Mouse (Mus musculus) CH12.LX (cell line): ENCODE data around the gene Ccm2l. TPM values are rescaled to one million over a fixed set of nuclear protein-coding genes. Genes with fewer than 3 reads are reported as not detected.

Experiments used
- DNase-seq: peaks from one replicate; pipeline ENCODE4 v3.0.0-alpha.2; 2013; ENCODE audit errors: extremely low read depth
- H3K27ac ChIP-seq: 2 replicates; pipeline ENCODE4 v1.5.1; 2012; ENCODE audit warnings: low read depth, mild to moderate bottlenecking, control low read depth, moderate library complexity; ENCODE audit not compliant: insufficient read depth
- H3K27me3 ChIP-seq: replicated peaks from 2 replicates; pipeline ENCODE3; 2012; ENCODE audit warnings: inconsistent platforms
- H3K36me3 ChIP-seq, 2 experiments: replicated peaks in 1 of 2; 2 replicates each; pipeline versions ENCODE3 to v1.6.1; 2012; ENCODE audit warnings: inconsistent platforms in 1 of 2, low read length in 1 of 2, mild to moderate bottlenecking in 1 of 2, mixed read lengths in 1 of 2, moderate library complexity in 1 of 2; ENCODE audit not compliant: control insufficient read depth in 1 of 2, insufficient read depth in 1 of 2
- H3K4me1 ChIP-seq, 2 experiments: 2 replicates each; pipeline ENCODE4 v1.6.1; 2012; ENCODE audit warnings: inconsistent platforms in 1 of 2, moderate library complexity in 1 of 2; ENCODE audit not compliant: insufficient read depth in 2 of 2, control insufficient read depth in 1 of 2
- H3K4me2 ChIP-seq: 2 replicates; pipeline ENCODE4 v1.6.1; 2012; ENCODE audit warnings: low read depth, mild to moderate bottlenecking, control low read depth; ENCODE audit not compliant: poor library complexity, insufficient read depth, severe bottlenecking
- H3K4me3 ChIP-seq, 3 experiments: fragments of 150-350 bp in 1 of 3; sonication (generic) in 1 of 3; replicated peaks in 1 of 3; 2 replicates each; pipeline versions ENCODE3 to v1.5.1; 2011 to 2012; ENCODE audit warnings: low read depth in 2 of 3, low read length in 2 of 3, mild to moderate bottlenecking in 2 of 3, moderate library complexity in 2 of 3, control low read depth in 1 of 3, improper control_type of control experiment in 1 of 3, inconsistent platforms in 1 of 3, mixed read lengths in 1 of 3; ENCODE audit not compliant: poor library complexity in 1 of 3
- H3K79me2 ChIP-seq: replicated peaks from 2 replicates; pipeline ENCODE4 v1.6.1; 2012; ENCODE audit warnings: mild to moderate bottlenecking, moderate library complexity; ENCODE audit not compliant: control insufficient read depth, poor library complexity, insufficient read depth, severe bottlenecking; ENCODE audit errors: extremely low read depth
- H3K9ac ChIP-seq: 2 replicates; pipeline ENCODE4 v1.6.1; 2012; ENCODE audit warnings: low read depth, mild to moderate bottlenecking, control low read depth, moderate library complexity; ENCODE audit not compliant: insufficient read depth
- H3K9me3 ChIP-seq: replicated peaks from 2 replicates; pipeline ENCODE3; 2012; ENCODE audit warnings: low read length, inconsistent platforms, mixed read lengths
- CHD1 ChIP-seq: IDR thresholded peaks from 2 replicates; pipeline ENCODE4 v1.6.1; 2012; ENCODE audit warnings: low read depth, low read length, improper control_type of control experiment, inconsistent platforms
- E2F4 ChIP-seq: IDR thresholded peaks from 2 replicates; pipeline ENCODE4 v1.6.1; 2011; ENCODE audit warnings: low read depth, low read length, improper control_type of control experiment; ENCODE audit not compliant: insufficient replicate concordance
- ELF1 ChIP-seq: IDR thresholded peaks from 2 replicates; pipeline ENCODE4 v1.6.1; 2014; ENCODE audit warnings: low read depth, mild to moderate bottlenecking, inconsistent platforms, low read length, improper control_type of control experiment
- HCFC1 ChIP-seq: IDR thresholded peaks from 2 replicates; pipeline ENCODE4 v1.6.1; 2012; ENCODE audit warnings: low read depth, mild to moderate bottlenecking, inconsistent platforms, low read length, improper control_type of control experiment
- MAFK ChIP-seq: IDR thresholded peaks from 2 replicates; pipeline ENCODE4 v1.6.1; 2011; ENCODE audit warnings: low read length, improper control_type of control experiment; ENCODE audit not compliant: insufficient replicate concordance
- NRF1 ChIP-seq: IDR thresholded peaks from 2 replicates; pipeline ENCODE4 v1.6.1; 2014; ENCODE audit warnings: low read depth, mild to moderate bottlenecking, inconsistent platforms, low read length, improper control_type of control experiment, moderate library complexity
- TBP ChIP-seq: conservative IDR thresholded peaks from 2 replicates; pipeline ENCODE4 v1.6.1; 2011; ENCODE audit warnings: low read depth, low read length, improper control_type of control experiment
- TCF12 ChIP-seq: IDR thresholded peaks from 2 replicates; pipeline ENCODE4 v1.6.1; 2014; ENCODE audit warnings: low read depth, mild to moderate bottlenecking, inconsistent platforms, low read length, improper control_type of control experiment
- USF2 ChIP-seq: conservative IDR thresholded peaks from 2 replicates; pipeline ENCODE4 v1.6.1; 2011; ENCODE audit warnings: low read depth, low read length, improper control_type of control experiment
- ZMIZ1 ChIP-seq: IDR thresholded peaks from 2 replicates; pipeline ENCODE4 v1.6.1; 2012; ENCODE audit warnings: low read depth, mild to moderate bottlenecking, inconsistent platforms, low read length, improper control_type of control experiment
- dilution Hi-C: fragments of 300-500 bp; cut with MboI; formaldehyde crosslinking; loops from 2 replicates; pipeline ENCODE4 v1.14.3; 2020; ENCODE audit warnings: low sequenced_read_pairs; ENCODE audit not compliant: extremely low pct_unique_long_range_greater_than_20kb, extremely low pct_ligation_motif_present
- in situ Hi-C: fragments of 300-500 bp; cut with MboI; formaldehyde crosslinking; loops from 3 replicates; pipeline ENCODE4 v1.14.3; 2019; ENCODE audit warnings: low sequenced_read_pairs, low pct_ligation_motif_present, low pct_unique_long_range_greater_than_20kb, mixed read lengths
- polyA plus RNA-seq: library from polyadenylated mRNA; unstranded; fragments of >175 nt; gene quantifications from 2 replicates; pipeline ENCODE4 v1.2.1, GENCODE M21; 2012; ENCODE audit warnings: low read depth; ENCODE audit not compliant: insufficient read length
- total RNA-seq, 2 experiments: library from RNA; depleted of rRNA; stranded (reverse); fragments of 300-350 nt in 1 of 2; fragments of >200 nt in 1 of 2; gene quantifications; 2 replicates each; pipeline ENCODE4 v1.2.3; 2012 to 2014

Gene Ccm2l
- total and polyA plus RNA-seq, 3 experiments = not detected

GRCm38 (mm10) chr2:153107046-153107766 lies 41.5 kb downstream of the Ccm2l start:
- H3K27ac ChIP-seq = no peak overlapping the region
- no peaks in the 10 kb centered on the region for H3K79me2 ChIP-seq
- peaks cover 3 to 5% of the 10 kb centered on the region in 2 experiments; a peak in 2 of 4 replicates for H3K4me1 ChIP-seq
- no peak for DNase-seq
- no peaks in the 10 kb centered on the region for H3K9me3 ChIP-seq
- in situ Hi-C loops = no loop called here
- peaks cover 80% of the 10 kb centered on the region for H3K27me3 ChIP-seq
- no peak overlapping the region for H3K9ac ChIP-seq
- H3K4me3 ChIP-seq = no peak overlapping the region
- TF ChIP-seq CHD1 = no peak
- no peak for TF ChIP-seq E2F4
- TF ChIP-seq MAFK = no peak
- H3K4me2 ChIP-seq = no peak overlapping the region
- dilution Hi-C loops = no loop called here
- no peaks in the 10 kb centered on the region for H3K36me3 ChIP-seq

DNA sequence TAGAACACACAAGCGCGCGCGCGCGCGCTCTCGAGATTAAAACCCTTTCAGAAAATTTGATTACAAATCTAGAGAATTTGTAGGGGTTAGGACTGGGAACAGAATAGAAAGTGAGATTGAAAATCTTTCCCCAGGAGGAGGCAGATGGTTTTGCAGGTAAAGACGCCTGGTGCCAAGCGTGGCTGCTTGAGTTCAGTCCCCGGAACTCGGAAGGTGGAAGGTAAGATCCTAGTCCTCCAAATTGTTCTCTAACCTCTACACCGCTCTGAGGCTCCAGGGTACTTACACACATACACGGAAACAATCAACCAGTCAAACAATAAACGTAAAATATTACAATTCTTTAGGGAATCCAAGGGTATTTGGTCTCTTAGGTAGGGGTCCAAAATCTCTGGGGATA lies 42.0 kb downstream of the Ccm2l start:
- in situ Hi-C loops = no loop called here
- H3K79me2 ChIP-seq = no peaks in the 10 kb centered on the region
- no peak overlapping the region for H3K27ac ChIP-seq
- H3K27me3 ChIP-seq = peaks cover 81% of the 10 kb centered on the region
- no peak overlapping the region for H3K4me3 ChIP-seq
- H3K4me2 ChIP-seq = 0 out of 2 replicates have a peak overlapping the region, but pooled peaks have one; percentile 33
- H3K9me3 ChIP-seq = no peaks in the 10 kb centered on the region
- H3K4me1 ChIP-seq = peaks cover 3 to 5% of the 10 kb centered on the region in 2 experiments; a peak in 2 of 4 replicates
- TF ChIP-seq NRF1 (peak; percentile 33; the same call in 1 of the 2 replicates), ZMIZ1 (no peak)
- DNase-seq = no peak
- H3K36me3 ChIP-seq = no peaks in the 10 kb centered on the region
- dilution Hi-C loops = no loop called here
- no peak overlapping the region for H3K9ac ChIP-seq

GRCm38 (mm10) chr2:153108313-153109264 lies 42.8 kb downstream of the Ccm2l start, which contains the start of gene Hck:
Gene Hck (plus strand): TSS chr2:153108468.
- in situ Hi-C loops = no loop called here
- Histone ChIP-seq H3K36me3 (no peaks in the 10 kb centered on the region), H3K9me3 (no peaks in the 10 kb centered on the region), H3K4me2 (peak within 1 kb of the TSS; percentile 33), H3K79me2 (no peaks in the 10 kb centered on the region), H3K4me1 (peaks cover 3 to 5% of the 10 kb centered on the region in 2 experiments; a peak in 2 of 4 replicates), H3K4me3 (no peak within 1 kb of the TSS), H3K27ac (no peak within 1 kb of the TSS), H3K27me3 (peaks cover 79% of the 10 kb centered on the region), H3K9ac (no peak within 1 kb of the TSS)
- dilution Hi-C loops = no loop called here
- no peak for DNase-seq
- TF ChIP-seq MAFK (no peak), HCFC1 (no peak), ELF1 (no peak), TBP (no peak), CHD1 (no peak), USF2 (no peak), TCF12 (no peak)
